Mouse (Mus musculus): Measurements from ENCODE around the gene Rnpepl1. TPM values are rescaled to one million over a fixed set of nuclear protein-coding genes. Genes with fewer than 3 reads are reported as not detected.

Gene Rnpepl1
- polyA plus RNA-seq, 1 experiment from 2014 or later, result 19.8 TPM

DNA sequence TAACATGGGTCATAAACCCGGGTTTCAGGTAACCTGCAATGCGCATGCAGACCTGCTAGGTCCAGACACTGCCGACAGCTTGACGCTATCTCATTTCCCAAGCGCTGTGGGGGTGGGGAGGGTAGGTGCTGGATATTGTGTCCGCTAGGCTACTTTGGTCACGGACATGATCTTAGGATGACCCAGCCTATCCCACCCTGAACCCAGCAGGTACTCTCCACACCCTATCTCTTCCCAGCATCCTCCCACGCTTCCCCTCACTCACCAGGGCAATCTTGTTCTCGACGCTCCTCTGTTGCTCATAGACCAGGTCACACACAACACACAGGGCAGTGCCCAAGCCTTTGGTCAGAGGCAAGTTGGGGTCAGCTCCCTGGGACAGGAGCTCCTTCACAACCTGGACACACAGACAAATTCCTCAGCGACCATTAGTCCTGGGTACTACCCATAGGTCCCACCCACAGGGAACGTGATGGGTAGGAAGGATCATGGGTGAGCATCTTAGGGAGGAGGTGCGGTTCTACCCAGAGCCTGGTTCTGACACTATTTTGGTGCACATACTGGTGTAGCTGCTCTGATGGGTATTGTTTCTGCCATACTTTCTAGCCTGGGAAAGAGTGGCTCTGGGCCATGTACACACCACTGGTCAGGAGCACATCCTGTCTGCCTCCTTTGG is 32.4 kb upstream of the Rnpepl1 start:
- H3K9ac ChIP-seq (ENCODE audit: low read length), result no peak overlapping the region
- no peak for ATAC-seq (ENCODE audit: low read depth)
- no peak overlapping the region for H3K4me2 ChIP-seq (ENCODE audit: low read depth, low read length)
- no peak overlapping the region for H3K4me3 ChIP-seq (ENCODE audit: low read length)
- H3K36me3 ChIP-seq (ENCODE audit: control insufficient read depth, insufficient read depth, low read length), result no peaks in the 10 kb centered on the region
- H3K27me3 ChIP-seq (ENCODE audit: control insufficient read depth, insufficient read depth, low read depth, low read length), result no peaks in the 10 kb centered on the region
- H3K27ac ChIP-seq (ENCODE audit: low read length), result no peak overlapping the region
- no peaks in the 10 kb centered on the region for H3K4me1 ChIP-seq (replicated peaks; ENCODE audit: control insufficient read depth, insufficient read depth, low read length)
- WGBS, result 79% methylated on average over 13 of the region's 13 CpGs
- no peaks in the 10 kb centered on the region for H3K9me3 ChIP-seq (ENCODE audit: control insufficient read depth, low read length)

DNA sequence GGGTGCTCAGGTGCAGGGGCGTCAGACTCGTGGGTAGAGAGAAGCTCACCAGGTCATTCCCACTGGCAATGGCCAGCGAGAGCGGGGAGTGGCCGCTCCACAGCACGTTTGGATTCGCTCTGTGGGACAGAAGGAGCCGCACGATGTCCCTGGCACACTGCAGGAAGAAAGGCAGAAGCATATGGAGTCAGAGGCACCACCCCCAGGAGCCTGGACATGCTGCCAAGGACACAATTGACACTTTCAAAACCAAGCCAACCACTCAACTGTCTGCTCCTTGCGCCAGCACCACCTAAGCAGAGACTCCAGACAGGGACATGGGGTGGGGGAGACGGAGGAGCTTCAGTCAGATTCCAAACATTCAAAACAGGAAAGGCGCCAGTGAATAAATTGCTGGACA is 31.3 kb upstream of the Rnpepl1 start:
- H3K4me3 ChIP-seq (ENCODE audit: low read length), result no peak overlapping the region
- no peak for ATAC-seq (ENCODE audit: low read depth)
- 78% methylated on average over 12 of the region's 12 CpGs for WGBS
- no peak overlapping the region for H3K9ac ChIP-seq (ENCODE audit: low read length)
- no peak overlapping the region for H3K4me2 ChIP-seq (ENCODE audit: low read depth, low read length)
- no peaks in the 10 kb centered on the region for H3K9me3 ChIP-seq (ENCODE audit: control insufficient read depth, low read length)
- no peaks in the 10 kb centered on the region for H3K4me1 ChIP-seq (replicated peaks; ENCODE audit: control insufficient read depth, insufficient read depth, low read length)
- no peaks in the 10 kb centered on the region for H3K36me3 ChIP-seq (ENCODE audit: control insufficient read depth, insufficient read depth, low read length)
- no peaks in the 10 kb centered on the region for H3K27me3 ChIP-seq (ENCODE audit: control insufficient read depth, insufficient read depth, low read depth, low read length)
- H3K27ac ChIP-seq (ENCODE audit: low read length), result no peak overlapping the region

DNA sequence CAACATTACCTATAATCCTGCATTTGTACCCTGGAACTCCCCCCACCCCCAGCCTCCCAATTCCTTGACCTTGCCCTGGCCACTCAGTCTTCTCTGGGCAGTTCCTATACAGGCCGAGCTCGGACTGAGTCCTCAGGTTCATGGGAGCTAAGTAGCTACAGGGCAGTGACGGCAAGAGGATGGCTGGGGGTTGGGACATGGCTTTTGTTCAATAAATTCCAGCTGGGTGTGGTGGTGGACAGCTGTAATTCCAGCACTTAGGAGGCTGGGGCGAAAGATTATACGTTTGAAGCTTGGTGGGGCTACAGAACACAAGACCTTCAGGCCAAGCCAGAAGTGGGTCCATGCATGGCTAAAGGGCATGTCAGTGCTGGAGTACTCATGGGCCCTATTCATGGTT is 30.5 kb upstream of the Rnpepl1 start:
- Histone ChIP-seq H3K4me1 (replicated peaks; ENCODE audit: control insufficient read depth, insufficient read depth, low read length) (no peaks in the 10 kb centered on the region), H3K4me2 (ENCODE audit: low read depth, low read length) (no peak overlapping the region), H3K9me3 (ENCODE audit: control insufficient read depth, low read length) (no peaks in the 10 kb centered on the region), H3K4me3 (ENCODE audit: low read length) (no peak overlapping the region), H3K36me3 (ENCODE audit: control insufficient read depth, insufficient read depth, low read length) (no peaks in the 10 kb centered on the region), H3K9ac (ENCODE audit: low read length) (no peak overlapping the region), H3K27me3 (ENCODE audit: control insufficient read depth, insufficient read depth, low read depth, low read length) (no peaks in the 10 kb centered on the region), H3K27ac (ENCODE audit: low read length) (no peak overlapping the region)
- 73% methylated on average over 5 of the region's 5 CpGs for WGBS
- ATAC-seq (ENCODE audit: low read depth), result no peak

DNA sequence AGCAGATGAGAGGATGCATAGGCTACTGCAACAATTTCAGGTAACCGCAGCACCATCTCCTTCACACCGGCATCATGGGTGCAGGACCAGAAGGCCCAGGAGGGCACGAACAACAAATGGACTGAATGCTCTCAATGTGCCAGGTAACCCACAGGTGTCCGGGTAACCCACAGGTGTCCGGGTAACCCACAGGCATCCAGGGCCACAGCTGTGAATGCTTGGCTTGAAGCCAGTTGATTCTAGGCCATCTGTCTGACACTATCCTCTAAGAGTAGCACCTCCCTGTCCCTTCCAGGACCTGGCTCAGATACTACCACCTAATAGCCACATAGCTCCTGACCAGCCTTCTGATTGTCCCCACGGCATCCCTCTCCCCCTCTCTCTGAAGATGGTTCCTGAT is 28.6 kb upstream of the Rnpepl1 start:
- H3K36me3 ChIP-seq (ENCODE audit: control insufficient read depth, insufficient read depth, low read length), result no peaks in the 10 kb centered on the region
- no peaks in the 10 kb centered on the region for H3K9me3 ChIP-seq (ENCODE audit: control insufficient read depth, low read length)
- H3K9ac ChIP-seq (ENCODE audit: low read length), result no peak overlapping the region
- WGBS, result 78% methylated on average over 6 of the region's 6 CpGs
- no peak overlapping the region for H3K4me2 ChIP-seq (ENCODE audit: low read depth, low read length)
- ATAC-seq (ENCODE audit: low read depth), result no peak
- no peaks in the 10 kb centered on the region for H3K27me3 ChIP-seq (ENCODE audit: control insufficient read depth, insufficient read depth, low read depth, low read length)
- H3K4me3 ChIP-seq (ENCODE audit: low read length), result no peak overlapping the region
- H3K27ac ChIP-seq (ENCODE audit: low read length), result no peak overlapping the region
- H3K4me1 ChIP-seq (replicated peaks; ENCODE audit: control insufficient read depth, insufficient read depth, low read length), result no peaks in the 10 kb centered on the region

DNA sequence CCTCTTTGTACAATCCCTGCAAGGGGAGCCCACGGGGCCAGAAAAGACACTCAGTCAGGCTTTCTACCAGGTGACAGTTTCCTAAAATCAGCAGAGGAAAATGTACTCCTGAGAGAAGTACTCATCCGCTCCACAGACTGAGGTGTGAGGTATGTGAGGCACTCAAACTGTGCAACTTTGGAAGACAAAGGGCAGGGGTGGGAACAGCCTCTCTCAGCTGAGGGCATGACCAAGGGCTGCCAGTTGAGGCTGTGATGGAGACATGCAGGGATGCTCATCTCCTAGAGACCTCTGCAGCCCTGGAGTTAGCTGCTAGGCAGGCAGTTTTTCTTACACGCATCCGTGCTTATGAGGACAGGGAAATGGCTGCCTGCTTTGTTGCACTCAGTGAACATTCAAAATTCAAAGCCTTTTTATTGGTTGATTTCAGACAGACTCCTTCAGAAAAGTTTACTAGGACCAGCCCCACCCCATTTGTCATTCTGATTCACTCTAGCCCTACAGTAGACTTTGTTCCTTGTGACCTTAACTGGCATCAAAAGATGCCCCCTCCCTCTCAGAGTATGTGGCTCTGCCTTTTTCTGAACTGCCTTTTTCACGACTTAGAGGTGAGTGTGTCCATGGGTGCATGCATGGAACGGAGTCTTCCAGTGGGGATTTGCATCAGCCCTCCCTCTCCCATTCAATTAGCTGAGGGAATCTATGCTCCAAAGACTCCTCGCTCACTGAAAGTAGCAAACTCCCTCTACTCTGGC is 21.5 kb upstream of the Rnpepl1 start:
- H3K36me3 ChIP-seq (ENCODE audit: control insufficient read depth, insufficient read depth, low read length), result no peaks in the 10 kb centered on the region
- no peak overlapping the region for H3K9ac ChIP-seq (ENCODE audit: low read length)
- H3K4me2 ChIP-seq (ENCODE audit: low read depth, low read length), result no peak overlapping the region
- no peaks in the 10 kb centered on the region for H3K4me1 ChIP-seq (replicated peaks; ENCODE audit: control insufficient read depth, insufficient read depth, low read length)
- H3K4me3 ChIP-seq (ENCODE audit: low read length), result no peak overlapping the region
- no peaks in the 10 kb centered on the region for H3K27me3 ChIP-seq (ENCODE audit: control insufficient read depth, insufficient read depth, low read depth, low read length)
- no peaks in the 10 kb centered on the region for H3K9me3 ChIP-seq (ENCODE audit: control insufficient read depth, low read length)
- 67% methylated on average over 7 of the region's 7 CpGs for WGBS
- no peak overlapping the region for H3K27ac ChIP-seq (ENCODE audit: low read length)
- no peak for ATAC-seq (ENCODE audit: low read depth)

DNA sequence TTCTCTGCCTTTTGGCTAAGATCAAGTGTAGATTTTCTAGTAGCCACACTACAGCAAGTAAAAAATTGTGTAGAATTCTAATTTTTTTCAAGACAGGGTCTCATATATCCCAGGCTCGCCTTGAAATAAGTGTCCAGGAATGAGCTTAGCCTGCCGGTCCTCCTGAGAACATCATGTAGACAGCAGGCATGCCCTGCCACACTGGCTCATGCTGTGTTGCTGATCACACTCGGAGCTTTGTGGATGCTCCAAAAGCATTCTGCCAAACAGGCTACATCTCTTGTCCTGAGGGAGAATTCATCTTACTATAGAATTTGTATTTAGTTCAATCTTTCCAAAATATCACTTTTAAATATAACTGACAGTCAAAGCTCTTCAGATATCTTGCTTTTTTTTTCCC is 17.8 kb upstream of the Rnpepl1 start:
- Histone ChIP-seq H3K27me3 (ENCODE audit: control insufficient read depth, insufficient read depth, low read depth, low read length) (no peaks in the 10 kb centered on the region), H3K4me2 (ENCODE audit: low read depth, low read length) (no peak overlapping the region), H3K9me3 (ENCODE audit: control insufficient read depth, low read length) (no peaks in the 10 kb centered on the region), H3K4me3 (ENCODE audit: low read length) (no peak overlapping the region), H3K9ac (ENCODE audit: low read length) (no peak overlapping the region), H3K36me3 (ENCODE audit: control insufficient read depth, insufficient read depth, low read length) (no peaks in the 10 kb centered on the region), H3K4me1 (replicated peaks; ENCODE audit: control insufficient read depth, insufficient read depth, low read length) (no peaks in the 10 kb centered on the region), H3K27ac (ENCODE audit: low read length) (no peak overlapping the region)
- no peak for ATAC-seq (ENCODE audit: low read depth)
- 64% methylated on average over 3 of the region's 3 CpGs for WGBS

DNA sequence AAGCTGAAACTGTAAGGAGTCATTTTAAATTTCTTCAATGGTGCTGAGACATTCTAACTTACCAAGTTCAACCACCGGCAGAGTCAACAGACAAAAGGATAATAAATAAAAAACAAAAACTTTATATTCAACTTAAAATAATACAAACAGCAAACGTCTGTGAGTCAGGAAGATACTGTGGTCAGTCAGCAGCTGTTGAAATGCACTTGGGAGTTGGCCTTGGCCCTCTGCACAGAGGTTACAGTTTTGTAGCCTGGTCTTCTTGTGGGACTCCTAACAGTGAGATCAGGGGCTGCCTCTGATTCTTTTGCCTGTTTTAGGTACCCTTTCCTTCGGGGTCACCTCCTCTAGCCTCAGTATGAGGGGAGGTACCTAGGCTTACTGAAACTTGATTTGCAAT is 16.7 kb upstream of the Rnpepl1 start:
- H3K9ac ChIP-seq (ENCODE audit: low read length), result no peak overlapping the region
- ATAC-seq (ENCODE audit: low read depth), result no peak
- 63% methylated on average over 3 of the region's 3 CpGs for WGBS

DNA sequence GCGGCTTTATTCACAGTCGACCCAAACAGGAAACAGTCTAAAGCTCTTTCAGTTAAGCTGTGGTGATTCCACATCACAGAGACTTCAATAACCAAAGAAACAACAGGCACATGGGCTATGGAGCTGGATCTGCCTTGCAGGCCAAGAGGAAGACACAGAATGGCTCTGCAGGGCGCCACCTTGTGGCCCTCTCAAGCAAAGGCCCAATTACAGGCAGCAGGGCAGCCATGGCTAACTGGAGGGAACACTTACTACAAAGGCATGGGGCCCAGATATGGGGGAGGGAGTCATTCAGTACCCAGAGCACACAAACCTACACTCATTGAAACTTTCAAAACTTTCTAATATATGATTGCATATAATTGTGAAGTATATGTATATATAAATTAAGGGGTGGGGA is 15.5 kb upstream of the Rnpepl1 start:
- no peaks in the 10 kb centered on the region for H3K9me3 ChIP-seq (ENCODE audit: control insufficient read depth, low read length)
- no peak overlapping the region for H3K4me3 ChIP-seq (ENCODE audit: low read length)
- peak; percentile 59; the same call in 1 of the 2 replicates for ATAC-seq (ENCODE audit: low read depth)
- H3K4me1 ChIP-seq (replicated peaks; ENCODE audit: control insufficient read depth, insufficient read depth, low read length), result no peaks in the 10 kb centered on the region
- H3K27ac ChIP-seq (ENCODE audit: low read length), result no peak overlapping the region
- H3K36me3 ChIP-seq (ENCODE audit: control insufficient read depth, insufficient read depth, low read length), result no peaks in the 10 kb centered on the region
- no peaks in the 10 kb centered on the region for H3K27me3 ChIP-seq (ENCODE audit: control insufficient read depth, insufficient read depth, low read depth, low read length)
- WGBS, result 13% methylated on average over 3 of the region's 3 CpGs
- no peak overlapping the region for H3K9ac ChIP-seq (ENCODE audit: low read length)
- no peak overlapping the region for H3K4me2 ChIP-seq (ENCODE audit: low read depth, low read length)

More for the DNA sequence above, 16.7 kb upstream of the Rnpepl1 start:
- no peak overlapping the region for H3K4me3 ChIP-seq (ENCODE audit: low read length)
- H3K4me1 ChIP-seq (replicated peaks; ENCODE audit: control insufficient read depth, insufficient read depth, low read length), result no peaks in the 10 kb centered on the region
- H3K4me2 ChIP-seq (ENCODE audit: low read depth, low read length), result no peak overlapping the region
- H3K36me3 ChIP-seq (ENCODE audit: control insufficient read depth, insufficient read depth, low read length), result no peaks in the 10 kb centered on the region
- H3K27me3 ChIP-seq (ENCODE audit: control insufficient read depth, insufficient read depth, low read depth, low read length), result no peaks in the 10 kb centered on the region
- H3K9me3 ChIP-seq (ENCODE audit: control insufficient read depth, low read length), result no peaks in the 10 kb centered on the region
- H3K27ac ChIP-seq (ENCODE audit: low read length), result no peak overlapping the region

DNA sequence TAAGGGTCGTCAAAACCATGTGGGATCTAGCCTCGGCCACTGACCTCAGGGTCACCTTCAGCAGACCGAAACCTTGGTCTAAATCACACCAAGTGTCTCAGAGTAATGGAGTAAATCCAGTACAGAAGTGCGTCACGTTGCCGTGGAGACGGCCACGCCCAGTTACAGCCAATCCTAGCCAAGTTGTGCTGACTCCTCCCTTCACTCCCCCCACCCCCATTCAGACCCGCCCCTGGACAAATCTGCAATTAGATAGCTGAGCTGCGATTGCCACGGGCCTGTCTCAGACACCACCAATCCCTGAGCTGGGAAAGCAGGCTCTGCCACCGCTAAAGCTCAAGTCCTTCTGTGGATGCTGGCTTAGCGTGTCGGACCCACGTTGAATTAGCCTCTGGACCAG is 7.8 kb upstream of the Rnpepl1 start, which contains the start of gene Ankmy1:
Gene Ankmy1 (minus strand): TSS at position 121 of the 400 bp plus-strand sequence.
- Histone ChIP-seq H3K4me3 (ENCODE audit: low read length) (peak within 1 kb of the TSS; percentile 12), H3K27ac (ENCODE audit: low read length) (no peak within 1 kb of the TSS), H3K36me3 (ENCODE audit: control insufficient read depth, insufficient read depth, low read length) (no peaks in the 10 kb centered on the region)

More for the DNA sequence above, 7.8 kb upstream of the Rnpepl1 start, which contains the start of gene Ankmy1:
- peak; percentile 55 for ATAC-seq (ENCODE audit: low read depth)
- Histone ChIP-seq H3K27me3 (ENCODE audit: control insufficient read depth, insufficient read depth, low read depth, low read length) (no peaks in the 10 kb centered on the region; the same call in 1 of the 2 replicates), H3K4me2 (ENCODE audit: low read depth, low read length) (peak within 1 kb of the TSS; percentile 54), H3K9me3 (ENCODE audit: control insufficient read depth, low read length) (no peaks in the 10 kb centered on the region), H3K9ac (ENCODE audit: low read length) (no peak within 1 kb of the TSS), H3K4me1 (replicated peaks; ENCODE audit: control insufficient read depth, insufficient read depth, low read length) (peaks cover 12% of the 10 kb centered on the region)
- WGBS, result 1% methylated on average over 15 of the region's 15 CpGs

Measured in lung, embryonic 16.5 days (tissue).